Mouse (Mus musculus) heart, embryonic 15.5 days (tissue): ENCODE data around the gene Efcab9. TPM values are rescaled to one million over a fixed set of nuclear protein-coding genes. Genes with fewer than 3 reads are reported as not detected.
"Not testable (repeated sequence)": the region's sequence is repeated elsewhere in the genome, so short reads cannot be mapped to it uniquely, and the experiment has no call there.

Source experiments
- ATAC-seq: fragments of 200-750 bp; cut with Nextera tagmentation; replicated peaks from 2 replicates; pipeline ENCODE4 v1.8.0; 2017; ENCODE audit warnings: low read depth, moderate TSS enrichment; ENCODE audit not compliant: insufficient number of reproducible peaks, insufficient read depth, low FRiP score
- H3K27ac ChIP-seq: fragments of 300-500 bp; sonication (generic); 2 replicates; pipeline ENCODE4 v1.5.1; 2015; ENCODE audit warnings: mild to moderate bottlenecking, inconsistent platforms
- H3K27me3 ChIP-seq: fragments of 300-500 bp; sonication (generic); 2 replicates; pipeline ENCODE4 v1.6.1; 2015; ENCODE audit warnings: inconsistent platforms
- H3K36me3 ChIP-seq: fragments of 300-500 bp; sonication (generic); 2 replicates; pipeline ENCODE4 v1.6.1; 2015; ENCODE audit warnings: mild to moderate bottlenecking, inconsistent platforms
- H3K4me1 ChIP-seq: fragments of 300-500 bp; sonication (generic); replicated peaks from 2 replicates; pipeline ENCODE4 v1.6.1; 2015; ENCODE audit warnings: inconsistent platforms
- H3K4me2 ChIP-seq: fragments of 300-500 bp; sonication (generic); 2 replicates; pipeline ENCODE4 v1.6.1; 2015; ENCODE audit warnings: inconsistent platforms, mild to moderate bottlenecking, moderate library complexity
- H3K4me3 ChIP-seq: fragments of 300-500 bp; sonication (generic); 2 replicates; pipeline ENCODE4 v1.5.1; 2015; ENCODE audit warnings: mild to moderate bottlenecking, inconsistent platforms
- H3K9ac ChIP-seq: fragments of 300-500 bp; sonication (generic); 2 replicates; pipeline ENCODE4 v1.6.1; 2015; ENCODE audit warnings: mild to moderate bottlenecking, inconsistent platforms
- H3K9me3 ChIP-seq: fragments of 300-500 bp; sonication (generic); replicated peaks from 2 replicates; pipeline ENCODE4 v1.6.1; 2016; ENCODE audit warnings: inconsistent platforms
- WGBS: fragments of 180-500 bp; shearing (Covaris S2); methylation state at CpG from one replicate; pipeline ENCODE4 v1.1.7; 2015; ENCODE audit warnings: mixed read lengths; 5-methylcytosine and 5-hydroxymethylcytosine counted together
- polyA plus RNA-seq: library from polyadenylated mRNA; unstranded; fragments of >200 nt; fragmentation: Nextera tagmentation; extraction: Ambion mirVana; gene quantifications from 2 replicates; pipeline ENCODE4 v1.2.1, GENCODE M21; 2015

Efcab9 gene
- polyA plus RNA-seq, 1 experiment from 2014 or later: 0.19 TPM

GRCm38 (mm10) chr11:32514853-32515252, 17.0 kb downstream of the Efcab9 start:
- ATAC-seq, H3K27ac ChIP-seq, H3K9ac ChIP-seq, H3K9me3 ChIP-seq, H3K4me1 ChIP-seq, H3K4me3 ChIP-seq, H3K27me3 ChIP-seq, H3K4me2 ChIP-seq: not testable (repeated sequence)
- peaks cover 16% of the 10 kb centered on the region; the same call in 1 of the 2 replicates for H3K36me3 ChIP-seq
- WGBS: 80% methylated on average over 5 of the region's 5 CpGs

- Histone ChIP-seq H3K4me3 (no peak overlapping the region), H3K4me1 (0 out of 2 replicates have a peak, but pooled peaks cover 3% of the 10 kb centered on the region), H3K9ac (no peak overlapping the region), H3K9me3 (no peaks in the 10 kb centered on the region), H3K27me3 (no peaks in the 10 kb centered on the region), H3K4me2 (no peak overlapping the region), H3K27ac (no peak overlapping the region), H3K36me3 (peaks cover 2% of the 10 kb centered on the region; the same call in 1 of the 2 replicates)
- no peak for ATAC-seq
- WGBS: 50% methylated on average over 1 of the region's 1 CpGs
Measured at GRCm38 (mm10) chr11:32510930-32511329, 21.0 kb downstream of the Efcab9 start.

- Histone ChIP-seq H3K9ac (no peak overlapping the region), H3K4me1 (peaks cover 6% of the 10 kb centered on the region; the same call in 1 of the 2 replicates), H3K4me3 (no peak overlapping the region), H3K27ac (peak overlapping the region; percentile 16; the same call in 1 of the 2 replicates), H3K9me3 (no peaks in the 10 kb centered on the region), H3K27me3 (no peaks in the 10 kb centered on the region), H3K36me3 (peaks cover under 1% of the 10 kb centered on the region; the same call in 1 of the 2 replicates), H3K4me2 (no peak overlapping the region)
- 60% methylated on average over 7 of the region's 7 CpGs for WGBS
- no peak for ATAC-seq
Measured at GRCm38 (mm10) chr11:32505091-32505739, 26.7 kb downstream of the Efcab9 start.

GRCm38 (mm10) chr11:32503711-32504110, 28.2 kb downstream of the Efcab9 start:
- H3K27ac ChIP-seq: no peak overlapping the region
- peaks cover 3% of the 10 kb centered on the region; the same call in 1 of the 2 replicates for H3K36me3 ChIP-seq
- WGBS: 94% methylated on average over 2 of the region's 2 CpGs
- no peak overlapping the region for H3K9ac ChIP-seq
- H3K4me1 ChIP-seq: peaks cover 6% of the 10 kb centered on the region; the same call in 1 of the 2 replicates
- ATAC-seq: no peak
- no peaks in the 10 kb centered on the region for H3K9me3 ChIP-seq
- no peaks in the 10 kb centered on the region for H3K27me3 ChIP-seq
- no peak overlapping the region for H3K4me3 ChIP-seq
- H3K4me2 ChIP-seq: no peak overlapping the region

- 91% methylated on average over 4 of the region's 4 CpGs for WGBS
- Histone ChIP-seq H3K9ac (no peak overlapping the region), H3K27ac (no peak overlapping the region), H3K4me1 (peaks cover under 1% of the 10 kb centered on the region; the same call in 1 of the 2 replicates), H3K4me2 (no peak overlapping the region), H3K4me3 (no peak overlapping the region), H3K9me3 (no peaks in the 10 kb centered on the region), H3K27me3 (no peaks in the 10 kb centered on the region), H3K36me3 (peaks cover 3% of the 10 kb centered on the region; the same call in 1 of the 2 replicates)
- no peak for ATAC-seq
Measured at GRCm38 (mm10) chr11:32499931-32500330, 31.9 kb downstream of the Efcab9 start.

- no peaks in the 10 kb centered on the region for H3K9me3 ChIP-seq
- no peak overlapping the region for H3K4me2 ChIP-seq
- 81% methylated on average over 7 of the region's 7 CpGs for WGBS
- ATAC-seq: no peak
- H3K27ac ChIP-seq: no peak overlapping the region
- H3K36me3 ChIP-seq: peaks cover 3% of the 10 kb centered on the region; the same call in 1 of the 2 replicates
- no peaks in the 10 kb centered on the region for H3K27me3 ChIP-seq
- no peak overlapping the region for H3K4me3 ChIP-seq
- H3K4me1 ChIP-seq: no peaks in the 10 kb centered on the region; the same call in 1 of the 2 replicates
- no peak overlapping the region for H3K9ac ChIP-seq
Measured at GRCm38 (mm10) chr11:32498757-32499535, 32.9 kb downstream of the Efcab9 start.

- no peak for ATAC-seq
- WGBS: 79% methylated on average over 2 of the region's 2 CpGs
- Histone ChIP-seq H3K4me3 (no peak overlapping the region), H3K9me3 (no peaks in the 10 kb centered on the region), H3K36me3 (peaks cover 3% of the 10 kb centered on the region; the same call in 1 of the 2 replicates), H3K9ac (no peak overlapping the region), H3K27me3 (no peaks in the 10 kb centered on the region), H3K27ac (no peak overlapping the region), H3K4me2 (no peak overlapping the region), H3K4me1 (peaks cover 4% of the 10 kb centered on the region; the same call in 1 of the 2 replicates)
Measured at GRCm38 (mm10) chr11:32495283-32495682, 36.6 kb downstream of the Efcab9 start.

GRCm38 (mm10) chr11:32493312-32493711, 38.6 kb downstream of the Efcab9 start:
- ATAC-seq: no peak
- H3K27me3 ChIP-seq: no peaks in the 10 kb centered on the region
- H3K4me3 ChIP-seq: no peak overlapping the region
- no peaks in the 10 kb centered on the region for H3K36me3 ChIP-seq
- no peak overlapping the region for H3K9ac ChIP-seq
- no peak overlapping the region for H3K4me2 ChIP-seq
- no peak overlapping the region for H3K27ac ChIP-seq
- peaks cover 21% of the 10 kb centered on the region for H3K4me1 ChIP-seq
- H3K9me3 ChIP-seq: no peaks in the 10 kb centered on the region

GRCm38 (mm10) chr11:32491079-32491478, 40.8 kb downstream of the Efcab9 start:
- Histone ChIP-seq H3K9ac (no peak overlapping the region), H3K36me3 (0 out of 2 replicates have a peak, but pooled peaks cover 3% of the 10 kb centered on the region), H3K9me3 (no peaks in the 10 kb centered on the region), H3K27ac (no peak overlapping the region), H3K27me3 (no peaks in the 10 kb centered on the region), H3K4me1 (peaks cover 28% of the 10 kb centered on the region), H3K4me3 (no peak overlapping the region), H3K4me2 (no peak overlapping the region)
- ATAC-seq: no peak
- 95% methylated on average over 2 of the region's 2 CpGs for WGBS

- H3K4me3 ChIP-seq: no peak overlapping the region
- 0 out of 2 replicates have a peak, but pooled peaks cover 3% of the 10 kb centered on the region for H3K36me3 ChIP-seq
- no peak overlapping the region for H3K27ac ChIP-seq
- no peak overlapping the region for H3K4me2 ChIP-seq
- no peaks in the 10 kb centered on the region for H3K9me3 ChIP-seq
- ATAC-seq: no peak
- H3K4me1 ChIP-seq: peaks cover 28% of the 10 kb centered on the region
- H3K9ac ChIP-seq: no peak overlapping the region
- H3K27me3 ChIP-seq: no peaks in the 10 kb centered on the region
- WGBS: 65% methylated on average over 5 of the region's 5 CpGs
Measured at GRCm38 (mm10) chr11:32488808-32489670, 42.8 kb downstream of the Efcab9 start.

GRCm38 (mm10) chr11:32488344-32488743, 43.5 kb downstream of the Efcab9 start:
- no peak for ATAC-seq
- Histone ChIP-seq H3K4me1 (peaks cover 29% of the 10 kb centered on the region), H3K9ac (no peak overlapping the region), H3K4me2 (no peak overlapping the region), H3K9me3 (no peaks in the 10 kb centered on the region), H3K27me3 (no peaks in the 10 kb centered on the region), H3K36me3 (0 out of 2 replicates have a peak, but pooled peaks cover 3% of the 10 kb centered on the region), H3K27ac (no peak overlapping the region; the same call in 1 of the 2 replicates), H3K4me3 (no peak overlapping the region)
